In genomic region chr7:113637011-113637600, GRCm38 (mm10) we compare ENCODE assay signal across 26 mouse cellular contexts.
"Had no signal": no experiment of that assay in that cellular context is flagged by ENCODE, and none has a peak within 500 bp of the region (broad histone marks: within the 10 kb centered on the region; RNA-seq: fewer than 3 reads in every experiment).

No protein-coding gene starts in this region.

- H3K9me3 ChIP-seq: heart, embryonic 10.5 days; heart, embryonic 13.5 days; heart, embryonic 15.5 days; hindbrain, embryonic 13.5 days; hindbrain, embryonic 15.5 days; kidney, embryonic 15.5 days; limb, embryonic 13.5 days; limb, embryonic 15.5 days; liver, embryonic 12.5 days had no signal

- DNase-seq: gastrocnemius, postnatal 14 days; gastrocnemius, postnatal 36 days; heart, adult 18-20 months; heart, postnatal 14 days; heart, postnatal 36 days; kidney, adult 11 months; kidney, adult 2 months; kidney, adult 9 months; kidney, postnatal 14 days; kidney, postnatal 36 days; layer of hippocampus, adult 9-11 months; layer of hippocampus, postnatal 36 days; left cerebral cortex, postnatal 4 days had no signal

- ATAC-seq: hindbrain, postnatal 0 days; intestine, embryonic 16.5 days; liver, embryonic 12.5 days had no signal

- H3K4me3 ChIP-seq: heart, embryonic 10.5 days; heart, embryonic 13.5 days; heart, embryonic 15.5 days; hindbrain, embryonic 13.5 days; hindbrain, embryonic 15.5 days; kidney, embryonic 15.5 days; limb, embryonic 13.5 days; limb, embryonic 15.5 days; liver, embryonic 12.5 days had no signal

- H3K27ac ChIP-seq: heart, embryonic 10.5 days; heart, embryonic 13.5 days; heart, embryonic 15.5 days; hindbrain, embryonic 13.5 days; hindbrain, embryonic 15.5 days; hindbrain, postnatal 0 days; kidney, embryonic 15.5 days; kidney, postnatal 0 days; limb, embryonic 13.5 days; limb, embryonic 15.5 days; liver, embryonic 12.5 days; liver, embryonic 14.5 days had no signal

- H3K4me2 ChIP-seq: heart, embryonic 13.5 days; heart, embryonic 15.5 days; hindbrain, embryonic 13.5 days; hindbrain, embryonic 15.5 days; kidney, embryonic 15.5 days; limb, embryonic 13.5 days; limb, embryonic 15.5 days; liver, embryonic 12.5 days had no signal

- H3K27me3 ChIP-seq: heart, embryonic 13.5 days; heart, embryonic 15.5 days; hindbrain, embryonic 13.5 days; hindbrain, embryonic 15.5 days; kidney, embryonic 15.5 days; limb, embryonic 13.5 days; limb, embryonic 15.5 days; liver, embryonic 12.5 days had no signal

- H3K9ac ChIP-seq: heart, embryonic 13.5 days; heart, embryonic 15.5 days; hindbrain, embryonic 13.5 days; hindbrain, embryonic 15.5 days; kidney, embryonic 15.5 days; limb, embryonic 13.5 days; limb, embryonic 15.5 days; liver, embryonic 12.5 days; liver, embryonic 14.5 days had no signal

- H3K4me1 ChIP-seq: heart, embryonic 10.5 days; heart, embryonic 13.5 days; heart, embryonic 15.5 days; hindbrain, embryonic 13.5 days; hindbrain, embryonic 15.5 days; kidney, embryonic 15.5 days; limb, embryonic 13.5 days; limb, embryonic 15.5 days; liver, embryonic 12.5 days had no signal

- H3K36me3 ChIP-seq: heart, embryonic 10.5 days; heart, embryonic 13.5 days; heart, embryonic 15.5 days; hindbrain, embryonic 13.5 days; hindbrain, embryonic 15.5 days; kidney, embryonic 15.5 days; limb, embryonic 13.5 days; limb, embryonic 15.5 days; liver, embryonic 12.5 days had no signal
